Mouse (Mus musculus): ENCODE measurements around the gene Myo10. TPM values are rescaled to one million over a fixed set of nuclear protein-coding genes. Genes with fewer than 3 reads are reported as not detected.
A peak's percentile ranks its signal among the peaks of the same experiment; 100 is the strongest.

Myo10 gene
- polyA plus RNA-seq, 1 experiment from 2014 or later, result 48.4 TPM

GRCm38 (mm10) chr15:25781053-25781452 lies 158.7 kb downstream of the Myo10 start:
- Histone ChIP-seq H3K9ac (ENCODE audit: low read length) (no peak overlapping the region), H3K27me3 (ENCODE audit: control insufficient read depth, insufficient read depth, low read length) (no peaks in the 10 kb centered on the region), H3K27ac (replicated peaks; ENCODE audit: low read depth, low read length) (no peak overlapping the region), H3K36me3 (ENCODE audit: control insufficient read depth, insufficient read depth, low read length) (peaks cover 21% of the 10 kb centered on the region; the same call in 1 of the 2 replicates), H3K4me3 (ENCODE audit: low read depth, low read length) (no peak overlapping the region), H3K9me3 (ENCODE audit: control insufficient read depth, low read length) (no peaks in the 10 kb centered on the region), H3K4me2 (ENCODE audit: low read depth, severe bottlenecking) (no peak overlapping the region), H3K4me1 (ENCODE audit: control insufficient read depth, insufficient read depth, low read length) (peaks cover 8% of the 10 kb centered on the region)
- 83% methylated on average over 33 of the region's 33 CpGs for WGBS
- no peak for ATAC-seq (ENCODE audit: insufficient number of reproducible peaks, low FRiP score, low TSS enrichment, low read depth)
- DNase-seq (ENCODE audit: low spot score), result no peak

- Histone ChIP-seq H3K4me2 (ENCODE audit: low read depth, severe bottlenecking) (no peak overlapping the region), H3K4me1 (ENCODE audit: control insufficient read depth, insufficient read depth, low read length) (no peaks in the 10 kb centered on the region), H3K27me3 (ENCODE audit: control insufficient read depth, insufficient read depth, low read length) (no peaks in the 10 kb centered on the region), H3K9ac (ENCODE audit: low read length) (no peak overlapping the region), H3K4me3 (ENCODE audit: low read depth, low read length) (no peak overlapping the region), H3K36me3 (ENCODE audit: control insufficient read depth, insufficient read depth, low read length) (peaks cover 17% of the 10 kb centered on the region; the same call in 1 of the 2 replicates), H3K27ac (replicated peaks; ENCODE audit: low read depth, low read length) (no peak overlapping the region), H3K9me3 (ENCODE audit: control insufficient read depth, low read length) (no peaks in the 10 kb centered on the region)
- WGBS, result 91% methylated on average over 35 of the region's 35 CpGs
- ATAC-seq (ENCODE audit: insufficient number of reproducible peaks, low FRiP score, low TSS enrichment, low read depth) (no peak), DNase-seq (ENCODE audit: low spot score) (no peak)
These were observed 163.4 kb downstream of the Myo10 start for GRCm38 (mm10) chr15:25785456-25786390.

- Histone ChIP-seq H3K9ac (ENCODE audit: low read length) (no peak overlapping the region), H3K4me2 (ENCODE audit: low read depth, severe bottlenecking) (no peak overlapping the region), H3K27ac (replicated peaks; ENCODE audit: low read depth, low read length) (no peak overlapping the region), H3K9me3 (ENCODE audit: control insufficient read depth, low read length) (no peaks in the 10 kb centered on the region), H3K4me1 (ENCODE audit: control insufficient read depth, insufficient read depth, low read length) (no peaks in the 10 kb centered on the region), H3K27me3 (ENCODE audit: control insufficient read depth, insufficient read depth, low read length) (no peaks in the 10 kb centered on the region), H3K4me3 (ENCODE audit: low read depth, low read length) (no peak overlapping the region), H3K36me3 (ENCODE audit: control insufficient read depth, insufficient read depth, low read length) (peaks cover 12% of the 10 kb centered on the region; the same call in 1 of the 2 replicates)
- peak; percentile 75; the same call in 1 of the 2 replicates for ATAC-seq (ENCODE audit: insufficient number of reproducible peaks, low FRiP score, low TSS enrichment, low read depth)
- 76% methylated on average over 9 of the region's 9 CpGs for WGBS
- DNase-seq (ENCODE audit: low spot score), result no peak
These were observed 165.1 kb downstream of the Myo10 start for GRCm38 (mm10) chr15:25787406-25787805.

- no peak overlapping the region for H3K4me3 ChIP-seq (ENCODE audit: low read depth, low read length)
- H3K4me2 ChIP-seq (ENCODE audit: low read depth, severe bottlenecking), result no peak overlapping the region
- peaks cover 12% of the 10 kb centered on the region; the same call in 1 of the 2 replicates for H3K36me3 ChIP-seq (ENCODE audit: control insufficient read depth, insufficient read depth, low read length)
- H3K9me3 ChIP-seq (ENCODE audit: control insufficient read depth, low read length), result no peaks in the 10 kb centered on the region
- 89% methylated on average over 8 of the region's 8 CpGs for WGBS
- ATAC-seq (ENCODE audit: insufficient number of reproducible peaks, low FRiP score, low TSS enrichment, low read depth), result no peak
- no peak overlapping the region; the same call in 1 of the 2 replicates for H3K27ac ChIP-seq (replicated peaks; ENCODE audit: low read depth, low read length)
- no peak for DNase-seq (ENCODE audit: low spot score)
- H3K4me1 ChIP-seq (ENCODE audit: control insufficient read depth, insufficient read depth, low read length), result no peaks in the 10 kb centered on the region
- H3K27me3 ChIP-seq (ENCODE audit: control insufficient read depth, insufficient read depth, low read length), result no peaks in the 10 kb centered on the region
- H3K9ac ChIP-seq (ENCODE audit: low read length), result no peak overlapping the region
These were observed 165.6 kb downstream of the Myo10 start for GRCm38 (mm10) chr15:25787965-25788364.

- H3K27ac ChIP-seq (replicated peaks; ENCODE audit: low read depth, low read length), result no peak overlapping the region; the same call in 1 of the 2 replicates
These were observed 166.2 kb downstream of the Myo10 start for GRCm38 (mm10) chr15:25788565-25788964.

GRCm38 (mm10) chr15:25789241-25789640 lies 166.9 kb downstream of the Myo10 start:
- Histone ChIP-seq H3K27ac (replicated peaks; ENCODE audit: low read depth, low read length) (no peak overlapping the region), H3K36me3 (ENCODE audit: control insufficient read depth, insufficient read depth, low read length) (peaks cover 10% of the 10 kb centered on the region; the same call in 1 of the 2 replicates), H3K9me3 (ENCODE audit: control insufficient read depth, low read length) (no peaks in the 10 kb centered on the region), H3K4me3 (ENCODE audit: low read depth, low read length) (no peak overlapping the region), H3K9ac (ENCODE audit: low read length) (no peak overlapping the region), H3K4me1 (ENCODE audit: control insufficient read depth, insufficient read depth, low read length) (no peaks in the 10 kb centered on the region), H3K27me3 (ENCODE audit: control insufficient read depth, insufficient read depth, low read length) (no peaks in the 10 kb centered on the region), H3K4me2 (ENCODE audit: low read depth, severe bottlenecking) (no peak overlapping the region)
- 90% methylated on average over 10 of the region's 10 CpGs for WGBS
- ATAC-seq (ENCODE audit: insufficient number of reproducible peaks, low FRiP score, low TSS enrichment, low read depth), result no peak
- DNase-seq (ENCODE audit: low spot score), result no peak

More at GRCm38 (mm10) chr15:25788565-25788964, 166.2 kb downstream of the Myo10 start:
- Histone ChIP-seq H3K9me3 (ENCODE audit: control insufficient read depth, low read length) (no peaks in the 10 kb centered on the region), H3K27me3 (ENCODE audit: control insufficient read depth, insufficient read depth, low read length) (no peaks in the 10 kb centered on the region), H3K4me3 (ENCODE audit: low read depth, low read length) (no peak overlapping the region), H3K4me1 (ENCODE audit: control insufficient read depth, insufficient read depth, low read length) (no peaks in the 10 kb centered on the region), H3K4me2 (ENCODE audit: low read depth, severe bottlenecking) (no peak overlapping the region), H3K9ac (ENCODE audit: low read length) (no peak overlapping the region), H3K36me3 (ENCODE audit: control insufficient read depth, insufficient read depth, low read length) (peaks cover 12% of the 10 kb centered on the region; the same call in 1 of the 2 replicates)
- DNase-seq (ENCODE audit: low spot score) (no peak), ATAC-seq (ENCODE audit: insufficient number of reproducible peaks, low FRiP score, low TSS enrichment, low read depth) (no peak)
- WGBS, result 95% methylated on average over 7 of the region's 7 CpGs

GRCm38 (mm10) chr15:25791660-25792353 lies 169.5 kb downstream of the Myo10 start:
- Histone ChIP-seq H3K9ac (ENCODE audit: low read length) (no peak overlapping the region), H3K4me1 (ENCODE audit: control insufficient read depth, insufficient read depth, low read length) (no peaks in the 10 kb centered on the region), H3K27me3 (ENCODE audit: control insufficient read depth, insufficient read depth, low read length) (no peaks in the 10 kb centered on the region), H3K4me3 (ENCODE audit: low read depth, low read length) (no peak overlapping the region), H3K27ac (replicated peaks; ENCODE audit: low read depth, low read length) (no peak overlapping the region), H3K4me2 (ENCODE audit: low read depth, severe bottlenecking) (no peak overlapping the region), H3K9me3 (ENCODE audit: control insufficient read depth, low read length) (no peaks in the 10 kb centered on the region), H3K36me3 (ENCODE audit: control insufficient read depth, insufficient read depth, low read length) (peaks cover 10% of the 10 kb centered on the region; the same call in 1 of the 2 replicates)
- WGBS, result 79% methylated on average over 8 of the region's 8 CpGs
- ATAC-seq (ENCODE audit: insufficient number of reproducible peaks, low FRiP score, low TSS enrichment, low read depth) (no peak; the same call in 1 of the 2 replicates), DNase-seq (ENCODE audit: low spot score) (no peak)

GRCm38 (mm10) chr15:25794123-25794522 lies 171.8 kb downstream of the Myo10 start:
- ATAC-seq (ENCODE audit: insufficient number of reproducible peaks, low FRiP score, low TSS enrichment, low read depth) (no peak), DNase-seq (ENCODE audit: low spot score) (no peak)
- Histone ChIP-seq H3K27me3 (ENCODE audit: control insufficient read depth, insufficient read depth, low read length) (no peaks in the 10 kb centered on the region), H3K9ac (ENCODE audit: low read length) (no peak overlapping the region), H3K4me2 (ENCODE audit: low read depth, severe bottlenecking) (no peak overlapping the region), H3K9me3 (ENCODE audit: control insufficient read depth, low read length) (no peaks in the 10 kb centered on the region), H3K4me3 (ENCODE audit: low read depth, low read length) (no peak overlapping the region), H3K4me1 (ENCODE audit: control insufficient read depth, insufficient read depth, low read length) (no peaks in the 10 kb centered on the region), H3K27ac (replicated peaks; ENCODE audit: low read depth, low read length) (no peak overlapping the region), H3K36me3 (ENCODE audit: control insufficient read depth, insufficient read depth, low read length) (peaks cover 12% of the 10 kb centered on the region)
- 71% methylated on average over 8 of the region's 8 CpGs for WGBS
